Mouse (Mus musculus) ES-E14 (cell line): ENCODE measurements at regions not wholly inside any gene's neighbourhood (a gene's known extent, or its start where the extent isn't known, plus 50 kb on each side); places are given as distances from the start of the nearest gene placed in this dataset.

Experiments used
- DNase-seq: peaks from one replicate; pipeline ENCODE4 v3.0.0-alpha.2; 2013; ENCODE audit warnings: low read depth, low spot score
- H3K27ac ChIP-seq: 2 replicates; pipeline ENCODE4 v1.5.1; 2012; ENCODE audit warnings: low read depth, mild to moderate bottlenecking, low read length, moderate library complexity, mixed read lengths; ENCODE audit not compliant: poor library complexity, insufficient read depth, severe bottlenecking
- H3K36me3 ChIP-seq: 2 replicates; pipeline ENCODE4 v1.6.1; 2012; ENCODE audit warnings: mild to moderate bottlenecking, low read length, moderate library complexity, mixed read lengths; ENCODE audit not compliant: control insufficient read depth, poor library complexity, insufficient read depth, severe bottlenecking
- H3K4me1 ChIP-seq, 2 experiments: fragments of 150-350 bp in 1 of 2; sonication (generic) in 1 of 2; 2 replicates each; pipeline ENCODE4 v1.6.1; 2012; ENCODE audit warnings: low read length in 2 of 2, mild to moderate bottlenecking in 1 of 2, mixed read lengths in 1 of 2; ENCODE audit not compliant: control insufficient read depth in 2 of 2, insufficient read depth in 2 of 2, poor library complexity in 1 of 2
- H3K4me3 ChIP-seq, 2 experiments: fragments of 150-350 bp in 1 of 2; sonication (generic) in 1 of 2; 2 replicates each; pipeline ENCODE4 v1.5.1; 2012; ENCODE audit warnings: low read length in 2 of 2, low read depth in 1 of 2, mild to moderate bottlenecking in 1 of 2, mixed read lengths in 1 of 2; ENCODE audit not compliant: insufficient read depth in 1 of 2, poor library complexity in 1 of 2, severe bottlenecking in 1 of 2
- H3K9ac ChIP-seq: 2 replicates; pipeline ENCODE4 v1.6.1; 2012; ENCODE audit warnings: low read depth, mild to moderate bottlenecking, low read length, mixed read lengths; ENCODE audit not compliant: poor library complexity, insufficient read depth, severe bottlenecking
- H3K9me3 ChIP-seq: fragments of 150-350 bp; sonication (generic); 2 replicates; pipeline ENCODE4 v1.6.1; 2012; ENCODE audit warnings: low read depth, mild to moderate bottlenecking, low read length; ENCODE audit not compliant: control insufficient read depth, insufficient read depth
- CHD2 ChIP-seq: IDR thresholded peaks from 2 replicates; pipeline ENCODE4 v1.6.1; 2014; ENCODE audit warnings: mild to moderate bottlenecking, low read depth, low read length, inconsistent platforms
- HCFC1 ChIP-seq: IDR thresholded peaks from 2 replicates; pipeline ENCODE4 v1.6.1; 2012; ENCODE audit warnings: low read length, inconsistent platforms, borderline replicate concordance; ENCODE audit not compliant: insufficient read depth
- MAFK ChIP-seq: IDR thresholded peaks from 2 replicates; pipeline ENCODE4 v1.6.1; 2014; ENCODE audit warnings: mild to moderate bottlenecking, low read depth, low read length, inconsistent platforms; ENCODE audit not compliant: insufficient read depth
- ZC3H11A ChIP-seq: IDR thresholded peaks from 2 replicates; pipeline ENCODE4 v1.6.1; 2012; ENCODE audit warnings: low read depth, mild to moderate bottlenecking, inconsistent platforms, low read length, borderline replicate concordance
- ZNF384 ChIP-seq: IDR thresholded peaks from 2 replicates; pipeline ENCODE4 v1.6.1; 2012; ENCODE audit warnings: low read depth, low read length, inconsistent platforms
- in situ Hi-C, 2 experiments: fragments of 600-800 bp; cut with MboI; formaldehyde crosslinking; loops; one replicate each; pipeline ENCODE4 v1.15.1; 2025; ENCODE audit warnings: low sequenced_read_pairs in 2 of 2, inconsistent platforms in 1 of 2; ENCODE audit not compliant: unreplicated experiment in 2 of 2

GRCm38 (mm10) chr3:27046313-27046712, 107.4 kb downstream of the Ect2 start:
- DNase-seq = no peak
- in situ Hi-C loops = no loop called here
- no peak for TF ChIP-seq ZC3H11A
- no peak for TF ChIP-seq ZNF384
- TF ChIP-seq MAFK = peak; percentile 92

GRCm38 (mm10) chr3:27044730-27045129, 108.9 kb downstream of the Ect2 start:
- in situ Hi-C loops = no loop called here
- no peaks in the 10 kb centered on the region for H3K9me3 ChIP-seq
- TF ChIP-seq CHD2 = no peak
- TF ChIP-seq HCFC1 = no peak
- no peak for TF ChIP-seq ZNF384
- TF ChIP-seq MAFK = no peak
- TF ChIP-seq ZC3H11A = no peak

More at GRCm38 (mm10) chr3:27046313-27046712, 107.4 kb downstream of the Ect2 start:
- no peak overlapping the region for H3K27ac ChIP-seq
- no peaks in the 10 kb centered on the region for H3K36me3 ChIP-seq
- peaks cover 6% of the 10 kb centered on the region in 2 experiments; a peak in 3 of 4 replicates for H3K4me1 ChIP-seq
- no peaks in the 10 kb centered on the region for H3K9me3 ChIP-seq
- no peak overlapping the region for H3K4me3 ChIP-seq
- no peak overlapping the region for H3K9ac ChIP-seq

More at GRCm38 (mm10) chr3:27044730-27045129, 108.9 kb downstream of the Ect2 start:
- Histone ChIP-seq H3K36me3 (no peaks in the 10 kb centered on the region), H3K4me3 (no peak overlapping the region), H3K27ac (no peak overlapping the region), H3K4me1 (peaks cover 6% of the 10 kb centered on the region in 2 experiments; a peak in 3 of 4 replicates), H3K9ac (no peak overlapping the region)
- no peak for DNase-seq
